Mouse (Mus musculus) heart, postnatal 10 days (tissue): ENCODE measurements around the gene Rpl36. TPM values are rescaled to one million over a fixed set of nuclear protein-coding genes. Genes with fewer than 3 reads are reported as not detected.

Experiments used
- DNase-seq, 2 experiments: peaks; one replicate each; pipeline ENCODE4 v3.0.0; 2021
- intact Hi-C: fragments of 180-260 bp; cut with DNase I; formaldehyde crosslinking; loops from one replicate; pipeline ENCODE4 v1.15.1; 2025
- total RNA-seq, 2 experiments: library from RNA; stranded (reverse); gene quantifications; 2 replicates each; pipeline ENCODE4 v1.2.3; 2021

Gene Rpl36
- total RNA-seq, 2 experiments from 2014 or later: 862 to 893 TPM

DNA sequence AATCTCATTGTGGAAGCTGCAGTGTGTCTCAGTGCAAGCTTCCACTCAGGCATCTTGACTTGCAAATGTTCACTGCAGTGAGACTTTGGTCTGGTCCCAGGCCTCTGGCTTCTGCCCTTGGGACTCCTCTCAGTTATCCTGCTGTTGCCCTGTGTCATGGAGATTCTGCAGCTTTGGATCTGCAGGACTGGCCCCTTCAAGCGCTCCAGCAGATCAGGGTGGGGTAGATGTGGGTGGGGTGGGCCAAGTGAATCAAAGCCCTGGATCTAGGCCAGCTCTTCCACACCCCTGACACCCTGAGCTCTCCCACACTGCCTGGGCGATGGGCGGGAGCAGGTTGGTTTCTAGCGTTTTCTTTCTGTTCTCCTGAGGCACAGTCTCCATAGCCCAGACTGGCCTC lies 18.6 kb downstream of the Rpl36 start:
- intact Hi-C loops: no loop called here
- no peak for DNase-seq

DNA sequence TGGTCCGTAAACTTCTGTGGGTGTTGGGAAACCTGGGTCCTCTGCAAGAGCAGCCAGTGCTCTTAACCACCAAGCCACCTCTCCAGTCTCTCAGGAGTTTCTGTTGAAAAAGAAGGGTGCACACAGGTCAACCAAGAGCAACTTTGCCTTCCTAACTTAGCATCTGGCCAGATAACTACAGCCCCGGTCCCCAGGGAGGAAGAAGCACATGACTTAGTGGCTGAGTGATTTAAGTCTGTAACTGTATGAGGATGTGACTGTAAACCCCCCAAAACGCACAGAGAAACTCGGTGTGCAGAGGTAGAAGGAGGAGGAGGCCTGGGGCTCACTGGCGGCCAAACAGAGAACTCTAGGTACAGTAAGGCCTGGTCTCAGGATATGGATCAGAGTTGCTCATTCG lies 20.8 kb downstream of the Rpl36 start:
- intact Hi-C loops: no loop called here
- no peak for DNase-seq

DNA sequence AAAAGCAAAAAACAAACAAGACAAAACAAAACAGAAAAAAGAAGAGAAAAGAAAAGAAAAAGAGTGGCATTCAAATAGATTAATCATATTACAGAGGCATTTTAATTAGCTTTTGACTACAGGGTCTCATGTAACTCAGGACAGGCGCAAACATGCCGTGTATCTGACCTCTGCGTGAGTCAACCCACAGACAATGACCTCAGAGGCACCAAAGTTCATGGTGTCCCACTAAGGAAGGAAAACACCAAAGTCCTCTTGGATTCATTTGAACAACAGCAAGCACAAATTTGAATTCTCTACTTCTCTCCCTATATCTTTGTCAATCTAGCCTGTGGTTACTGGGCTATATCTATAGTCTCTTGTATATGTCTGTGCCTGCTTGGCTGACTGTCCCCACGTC lies 30.0 kb downstream of the Rpl36 start:
- DNase-seq: no peak
- intact Hi-C loops: no loop called here

DNA sequence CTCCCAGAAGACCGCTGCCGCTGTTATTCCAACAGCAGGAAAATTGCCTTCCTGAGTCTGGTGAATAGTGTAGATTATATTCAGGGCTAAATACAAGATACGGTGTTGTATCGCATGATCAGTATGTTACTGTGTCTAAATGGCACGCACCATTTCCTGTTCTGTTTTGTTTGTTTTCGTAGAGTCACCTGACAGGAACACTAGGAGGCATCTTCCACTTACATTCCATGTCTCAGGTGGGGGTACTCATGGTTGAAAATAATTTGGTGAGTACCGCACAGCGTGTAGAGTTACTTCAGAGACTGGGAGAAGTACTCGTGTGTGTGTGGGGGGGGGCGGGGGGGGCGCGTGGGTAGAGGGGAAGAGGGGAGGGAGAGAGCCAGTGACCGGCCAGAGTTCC lies 34.3 kb downstream of the Rpl36 start:
- intact Hi-C loops: no loop called here
- DNase-seq: no peak

DNA sequence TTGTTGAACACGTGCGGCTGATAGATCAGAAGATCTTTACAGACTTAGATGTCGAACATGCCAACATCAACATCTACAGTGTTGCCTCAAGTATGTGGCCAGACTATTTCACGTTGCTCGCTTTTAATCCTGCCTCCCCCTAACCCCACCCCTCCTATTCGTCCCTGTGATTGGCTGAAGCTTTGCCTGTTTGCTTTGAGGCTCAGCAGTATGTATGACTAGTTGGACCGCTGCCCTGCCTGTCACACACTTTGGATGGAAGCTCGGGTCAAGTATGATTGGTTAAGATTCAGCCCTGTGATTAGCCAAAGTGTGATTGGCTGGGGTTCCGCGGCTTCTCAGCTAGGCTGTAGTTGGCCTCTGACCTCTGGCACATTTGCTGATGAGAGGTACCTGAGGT lies 38.6 kb downstream of the Rpl36 start:
- intact Hi-C loops: no loop called here
- no peak for DNase-seq

DNA sequence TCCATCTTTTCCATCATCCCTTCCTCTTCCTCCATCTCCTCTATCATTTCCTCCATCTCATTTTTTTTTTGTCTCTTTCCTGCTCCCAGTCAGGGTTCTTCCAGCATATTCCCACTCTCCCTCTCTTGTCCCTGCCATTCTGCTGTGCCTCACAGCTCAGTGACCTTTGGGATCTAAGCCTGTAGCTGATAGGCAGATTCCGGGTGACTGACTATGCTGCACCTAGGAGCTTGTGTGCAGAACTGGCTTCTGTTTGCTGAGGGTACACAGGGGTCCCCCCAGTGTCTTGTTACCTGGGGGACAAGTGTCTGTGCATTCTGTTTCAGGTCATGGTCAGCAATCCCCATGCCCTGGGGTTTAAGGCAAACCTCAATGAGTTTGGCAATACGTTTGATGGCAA lies 41.6 kb downstream of the Rpl36 start:
- no peak for DNase-seq
- intact Hi-C loops: no loop called here

DNA sequence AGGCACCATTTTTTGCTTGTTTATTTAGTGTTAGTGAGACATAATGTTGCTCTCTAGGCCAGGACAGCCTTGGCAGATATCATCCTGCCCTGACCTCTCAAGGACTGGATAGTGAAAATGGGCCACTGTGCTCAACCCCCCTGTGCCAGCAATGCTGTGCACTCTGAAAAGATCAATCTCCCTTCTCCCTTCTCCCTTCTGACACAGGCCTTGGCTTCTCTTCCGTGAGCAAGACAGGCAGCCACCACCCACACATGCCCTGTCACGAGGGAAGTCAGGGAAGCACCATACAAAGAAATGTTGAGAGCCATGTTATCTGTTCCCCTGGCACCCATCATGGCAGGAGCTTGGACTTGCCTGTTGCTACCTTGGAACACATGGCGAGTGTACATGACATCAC lies 42.1 kb downstream of the Rpl36 start:
- no peak for DNase-seq
- intact Hi-C loops: no loop called here

DNA sequence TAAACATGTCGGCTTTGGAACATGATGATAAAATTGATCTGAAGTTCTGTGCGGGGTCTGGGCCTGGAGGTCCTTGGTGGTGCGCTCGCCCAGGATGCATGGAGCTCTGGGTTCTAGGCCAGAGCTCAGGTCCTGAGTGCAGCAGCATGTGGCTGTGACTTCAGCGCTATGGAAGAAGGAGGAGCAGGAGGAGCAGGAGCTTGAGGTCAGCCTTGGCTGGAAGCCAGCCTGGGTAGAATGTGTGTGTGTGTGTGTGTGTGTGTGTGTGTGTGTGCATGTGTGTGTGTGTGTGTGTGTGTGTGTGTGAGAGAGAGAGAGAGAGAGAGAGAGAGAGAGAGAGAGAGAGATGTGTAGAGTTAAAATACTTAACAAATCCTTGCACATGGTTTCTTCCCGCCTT lies 43.0 kb downstream of the Rpl36 start:
- intact Hi-C loops: no loop called here
- DNase-seq: no peak

DNA sequence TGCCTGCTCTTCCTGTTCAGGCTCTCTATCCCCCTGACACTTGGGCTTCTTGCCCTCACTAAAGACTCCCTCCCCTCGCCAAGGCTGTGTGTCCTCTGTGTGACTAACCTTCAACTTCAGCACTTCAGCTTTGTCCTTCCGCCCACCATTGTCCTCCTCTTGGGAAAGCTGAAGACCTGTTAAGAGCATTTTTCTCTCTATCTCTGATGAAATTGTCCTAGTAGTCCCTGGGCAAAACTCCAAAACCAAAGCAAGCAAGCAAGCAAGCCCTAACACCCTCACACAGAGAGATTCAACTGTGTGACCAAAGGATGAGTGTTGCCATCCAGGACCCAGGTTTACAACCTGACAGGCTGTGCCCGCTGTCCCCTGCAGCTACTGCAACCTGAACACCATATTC lies 50.4 kb downstream of the Rpl36 start:
- intact Hi-C loops: no loop called here
- DNase-seq: no peak

Other genes with a start within 250 kb of the Rpl36 start
- 10 to 100 TPM; 87.3 to 92.3 TPM for gene Ptprs, start 136.9 kb upstream of the Rpl36 start, total RNA-seq
- not detected for gene Znrf4, start 101.0 kb upstream of the Rpl36 start, total RNA-seq
- gene Gm20219, start 59.0 kb upstream of the Rpl36 start, total RNA-seq: under 1 TPM in 1 of 2 experiments, not detected in 1; 0.60 TPM
- gene Safb2, start 28.8 kb upstream of the Rpl36 start, total RNA-seq: 10 to 100 TPM; 55.7 to 56.8 TPM
- gene Safb, start 28.6 kb upstream of the Rpl36 start, total RNA-seq: 10 to 100 TPM; 96.8 to 97.6 TPM
- 100 to 1,000 TPM; 338 to 370 TPM for gene 2410015M20Rik, start 3.6 kb upstream of the Rpl36 start, total RNA-seq
- gene Lonp1, start 13.5 kb downstream of the Rpl36 start, total RNA-seq: 10 to 100 TPM; 93.9 to 99.2 TPM
- under 1 TPM in 1 of 2 experiments, not detected in 1; 0.22 TPM for gene Catsperd, start 14.7 kb downstream of the Rpl36 start, total RNA-seq
- 10 to 100 TPM; 48.1 to 52.9 TPM for gene Ranbp3, start 59.9 kb downstream of the Rpl36 start, total RNA-seq
- 100 to 1,000 TPM; 794 to 859 TPM for gene Ndufa11, start 104.4 kb downstream of the Rpl36 start, total RNA-seq
- 1 to 10 TPM; 5.4 to 9.8 TPM for gene Vmac, start 104.6 kb downstream of the Rpl36 start, total RNA-seq
- 10 to 100 TPM; 19.0 to 21.0 TPM for gene Nrtn, start 144.1 kb downstream of the Rpl36 start, total RNA-seq
- gene Dus3l, start 151.3 kb downstream of the Rpl36 start, total RNA-seq: 10 to 100 TPM; 21.0 to 23.0 TPM
- gene Prr22, start 156.8 kb downstream of the Rpl36 start, total RNA-seq: under 1 TPM; 0.27 to 0.43 TPM
- 10 to 100 TPM in 1 of 2 experiments, 1 to 10 TPM in 1; 6.5 to 10.5 TPM for gene Rfx2, start 217.6 kb downstream of the Rpl36 start, total RNA-seq